Mouse (Mus musculus) heart, adult 9 months (tissue): ENCODE data around the gene Hivep3.

ENCODE experiments used
- DNase-seq, 2 experiments: peaks; one replicate each; pipeline ENCODE4 v3.0.0; 2022; ENCODE audit warnings: low spot score in 2 of 2

Hivep3 gene

GRCm38 (mm10) chr4:119907106-119907505 is 173.5 kb downstream of the Hivep3 start:
- no peak for DNase-seq

DNA sequence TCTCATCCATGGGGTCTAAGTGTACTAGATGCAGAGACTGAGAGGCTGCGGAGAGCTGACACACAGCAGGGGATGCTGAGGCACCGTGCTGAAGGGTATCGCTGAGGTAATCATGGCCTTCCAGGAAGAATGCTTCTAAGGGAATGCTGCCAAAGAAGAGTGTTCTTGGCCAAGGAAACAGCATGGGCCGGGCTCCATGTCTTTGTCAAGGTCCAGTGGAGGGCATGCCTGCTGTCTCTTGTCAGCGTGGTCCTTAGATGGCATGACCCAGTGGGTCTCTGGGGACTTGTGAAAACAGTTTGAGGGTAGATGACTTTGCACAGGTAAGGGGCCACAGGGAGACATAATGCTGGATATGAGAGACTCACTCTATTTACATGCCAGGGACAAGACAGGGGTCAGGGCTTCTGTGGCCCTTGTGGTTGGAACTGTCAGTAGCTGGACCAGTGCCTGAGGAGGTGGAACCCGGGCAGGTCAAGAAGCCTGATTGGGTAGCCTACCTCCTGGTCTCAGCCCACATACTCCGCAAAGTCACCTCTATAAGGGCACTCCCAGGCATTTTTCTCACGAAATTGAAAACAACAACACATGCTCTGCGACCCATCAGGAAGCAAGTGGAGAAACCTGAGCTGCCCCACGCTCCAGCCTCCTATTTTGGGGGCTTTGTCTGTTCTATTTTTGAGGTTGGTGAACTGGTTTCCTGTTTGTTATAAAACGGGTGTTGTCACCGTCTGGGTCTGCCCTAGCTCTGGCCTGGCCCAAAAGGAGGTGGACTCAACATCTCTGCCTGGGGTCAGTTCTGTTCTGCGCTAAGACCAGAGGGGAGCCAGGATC is 177.7 kb downstream of the Hivep3 start:
- peak; percentile 29 to 67 for DNase-seq

DNA sequence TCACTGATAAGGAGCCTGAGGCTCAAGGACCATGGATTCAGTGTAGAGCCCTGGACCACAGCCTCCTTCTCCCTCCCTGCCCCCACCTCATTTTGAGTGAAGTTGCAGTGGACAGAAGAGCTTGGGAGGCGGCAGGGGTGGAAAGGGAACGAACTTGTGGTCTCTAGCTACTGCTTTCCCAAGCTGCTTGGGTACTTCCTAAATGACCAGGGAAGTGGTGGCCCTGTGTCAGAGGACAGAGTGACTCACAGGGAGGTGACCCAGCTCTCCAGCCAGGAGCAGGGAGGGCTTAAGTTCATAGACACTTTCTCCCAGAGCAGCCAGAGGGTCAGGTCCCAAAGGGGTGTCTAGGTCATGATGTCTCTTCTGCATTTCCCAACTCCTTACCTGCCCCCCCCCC is 178.6 kb downstream of the Hivep3 start:
- no peak for DNase-seq

- no peak for DNase-seq
These were observed 180.6 kb downstream of the Hivep3 start for GRCm38 (mm10) chr4:119914194-119914593.

DNA sequence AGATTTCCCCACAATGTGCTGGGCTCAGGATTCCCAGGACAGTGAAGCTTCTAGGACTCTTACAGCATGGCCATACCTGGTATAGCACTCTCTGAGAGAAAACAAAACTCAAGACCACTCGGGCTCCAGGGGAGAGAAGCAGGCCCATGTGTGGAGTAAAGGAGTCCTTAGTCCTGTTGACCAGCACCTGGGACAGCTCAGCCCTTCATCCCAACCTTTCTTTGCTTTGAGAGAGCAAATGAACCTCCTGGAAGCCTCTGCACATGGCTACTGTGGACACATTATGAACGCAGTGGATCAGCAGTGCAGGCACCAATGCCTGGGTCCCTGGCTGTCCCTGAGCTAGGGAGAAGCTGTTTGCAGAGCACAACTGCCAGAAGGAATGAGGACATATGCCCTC is 181.5 kb downstream of the Hivep3 start:
- DNase-seq = no peak

GRCm38 (mm10) chr4:119917502-119917901 is 183.9 kb downstream of the Hivep3 start:
- DNase-seq = no peak

DNA sequence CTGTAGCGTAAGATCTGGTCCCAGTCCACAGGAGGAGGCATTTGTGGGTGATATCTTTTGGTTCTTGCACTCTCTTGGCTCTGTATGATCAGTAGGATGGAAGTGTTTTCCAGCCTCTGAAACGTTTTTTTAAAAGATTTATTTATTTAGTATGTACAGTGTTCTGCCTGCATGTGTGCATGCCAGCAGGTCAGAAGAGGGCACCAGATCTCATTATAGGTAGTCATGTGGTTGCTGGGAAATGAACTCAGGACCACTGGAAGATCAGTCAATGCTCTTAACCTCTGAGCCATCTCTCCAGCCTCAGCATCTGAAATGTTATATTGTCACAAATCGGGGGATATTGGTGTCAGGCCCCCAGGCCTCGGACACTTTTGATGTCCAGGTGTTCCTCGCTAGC is 185.8 kb downstream of the Hivep3 start:
- no peak for DNase-seq

GRCm38 (mm10) chr4:119921022-119921717 is 187.6 kb downstream of the Hivep3 start:
- DNase-seq = no peak

- DNase-seq = no peak
These were observed 188.2 kb downstream of the Hivep3 start for GRCm38 (mm10) chr4:119921723-119922266.

DNA sequence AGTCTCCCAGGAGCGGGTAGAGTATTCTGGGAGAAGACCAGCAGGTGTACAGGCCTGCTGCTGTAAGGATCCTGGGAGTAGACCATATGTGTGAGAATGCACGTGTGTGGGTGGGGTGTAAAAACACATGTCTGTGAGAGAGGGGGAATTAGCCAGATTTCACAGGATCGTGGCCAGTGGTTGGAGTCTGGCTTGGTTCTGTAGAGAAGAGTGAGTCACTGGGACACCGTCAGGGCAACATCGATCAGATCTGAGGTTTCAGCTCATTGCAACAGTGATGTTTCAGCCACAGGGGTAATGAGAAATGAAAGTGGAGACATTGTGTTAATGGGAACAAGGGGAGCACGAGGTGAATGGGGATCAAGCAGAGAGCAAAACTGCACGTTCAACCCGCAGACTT is 189.4 kb downstream of the Hivep3 start:
- no peak for DNase-seq

DNA sequence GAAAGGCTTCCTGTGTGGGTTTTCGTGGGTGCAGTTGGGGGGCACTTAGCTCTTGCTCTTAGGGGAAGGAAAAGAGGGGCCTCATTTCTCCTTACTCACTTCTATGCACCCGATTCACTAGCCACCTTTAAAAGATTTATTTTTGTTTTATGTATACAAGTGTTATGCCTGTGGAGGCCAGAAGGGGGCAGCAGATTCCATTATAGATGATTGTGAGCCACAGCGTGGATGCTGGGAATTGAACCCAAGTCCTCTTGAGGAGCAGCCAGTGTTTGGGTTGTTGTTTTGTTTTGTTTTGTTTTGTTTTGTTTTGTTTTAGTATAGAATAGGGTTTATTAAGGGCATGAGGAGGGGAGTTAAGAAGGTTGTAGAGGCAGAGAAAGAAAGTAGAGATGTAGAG is 189.8 kb downstream of the Hivep3 start:
- no peak for DNase-seq

DNA sequence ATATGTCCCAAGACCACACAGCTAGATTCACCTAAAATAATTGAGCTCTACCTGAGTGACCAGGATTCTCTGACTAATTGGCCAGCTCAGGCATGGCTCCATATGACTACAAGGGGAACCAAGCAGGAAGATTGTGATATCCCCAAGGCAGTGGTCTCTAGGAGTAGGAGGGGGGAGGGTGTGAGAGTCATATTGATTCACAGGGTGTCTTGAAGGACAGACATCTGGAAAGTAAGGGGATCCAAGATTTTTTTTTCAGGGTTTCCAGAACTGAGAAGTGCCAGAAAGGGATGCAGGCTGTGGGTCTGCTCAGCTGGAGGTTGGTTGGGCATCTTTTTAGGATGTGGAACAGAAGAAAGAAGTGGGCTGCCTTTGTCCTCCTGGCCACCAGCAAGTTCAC is 191.5 kb downstream of the Hivep3 start:
- DNase-seq = no peak

DNA sequence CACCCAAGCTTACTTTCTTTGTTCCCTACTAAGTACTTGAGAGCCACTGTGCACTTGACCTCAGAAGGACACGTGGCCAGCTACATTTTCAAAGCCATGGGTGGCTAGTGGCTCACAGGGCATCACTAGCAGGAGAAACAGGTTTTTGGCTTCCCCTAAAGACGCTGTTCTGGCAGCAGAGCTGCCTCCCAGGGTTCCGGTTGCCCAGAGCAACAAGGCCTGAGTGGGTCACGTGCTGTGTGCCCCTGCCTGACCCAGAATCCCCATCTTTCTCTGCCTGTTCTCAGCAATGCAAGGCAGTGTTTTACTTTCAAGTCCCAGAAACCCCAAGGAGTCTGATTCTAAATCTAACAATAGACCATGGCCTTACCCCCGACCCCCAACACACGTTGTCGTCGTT is 198.3 kb downstream of the Hivep3 start:
- no peak for DNase-seq

DNA sequence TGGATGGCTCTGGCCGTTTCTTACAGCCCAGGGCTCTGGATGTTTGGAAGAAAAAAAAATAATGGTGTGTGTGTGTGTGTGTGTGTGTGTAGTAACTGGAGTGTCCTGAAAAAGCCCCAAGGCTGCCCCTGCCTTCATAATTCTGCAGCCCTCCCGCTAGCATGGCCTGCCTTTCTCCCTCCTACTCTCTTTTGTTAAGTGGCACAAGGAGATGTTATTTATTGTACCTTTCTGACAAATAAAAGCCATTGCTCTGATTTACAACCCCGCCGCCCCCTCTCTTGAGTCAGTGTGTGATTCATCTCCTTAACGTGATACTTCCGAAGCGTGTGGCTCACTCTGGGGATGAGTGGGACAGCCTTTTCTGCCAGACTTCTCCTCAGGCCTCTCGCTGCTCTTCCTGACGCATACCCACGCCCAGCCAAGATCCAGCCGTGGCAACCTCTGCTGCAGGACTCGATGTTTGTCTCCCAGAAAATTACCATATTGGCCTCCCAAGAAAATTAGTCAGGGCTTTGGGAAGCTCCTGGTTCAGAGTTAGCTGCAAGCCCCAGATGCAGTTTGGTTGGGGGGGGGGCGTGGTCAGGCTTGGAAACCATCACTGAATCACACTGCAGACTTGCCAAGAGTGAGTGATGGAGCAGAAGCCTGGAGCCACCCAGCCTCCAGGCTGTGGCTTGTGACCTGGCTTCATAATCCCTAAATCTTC is 199.1 kb downstream of the Hivep3 start:
- peak in 1 of 2 experiments; percentile 26 for DNase-seq

- DNase-seq = no peak
These were observed 201.3 kb downstream of the Hivep3 start for GRCm38 (mm10) chr4:119934901-119935300.

DNA sequence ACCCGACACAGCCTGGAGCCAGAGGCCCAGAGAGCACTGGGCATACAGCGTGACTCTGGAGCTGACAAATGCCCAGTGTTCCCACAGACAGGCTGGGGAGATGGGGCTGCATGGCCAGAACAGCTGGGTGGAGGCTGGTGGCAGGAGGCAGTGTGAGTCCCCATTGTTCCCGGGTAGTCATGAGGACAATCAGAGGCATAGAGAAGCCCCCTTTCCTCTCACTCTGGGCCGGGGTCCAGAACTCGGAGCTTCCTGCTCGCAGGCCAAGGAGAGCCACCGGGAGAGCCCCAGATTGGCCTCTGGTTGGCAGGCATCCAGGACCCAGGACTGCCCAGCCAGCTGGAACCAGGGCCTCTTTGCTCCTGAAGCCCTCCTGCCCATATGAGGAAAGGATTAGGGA is 204.3 kb downstream of the Hivep3 start:
- DNase-seq = peak in 1 of 2 experiments; percentile 35

GRCm38 (mm10) chr4:119938518-119938917 is 204.9 kb downstream of the Hivep3 start:
- peak in 1 of 2 experiments; percentile 19 for DNase-seq

- DNase-seq = no peak
These were observed 206.2 kb downstream of the Hivep3 start for GRCm38 (mm10) chr4:119939786-119940185.

DNA sequence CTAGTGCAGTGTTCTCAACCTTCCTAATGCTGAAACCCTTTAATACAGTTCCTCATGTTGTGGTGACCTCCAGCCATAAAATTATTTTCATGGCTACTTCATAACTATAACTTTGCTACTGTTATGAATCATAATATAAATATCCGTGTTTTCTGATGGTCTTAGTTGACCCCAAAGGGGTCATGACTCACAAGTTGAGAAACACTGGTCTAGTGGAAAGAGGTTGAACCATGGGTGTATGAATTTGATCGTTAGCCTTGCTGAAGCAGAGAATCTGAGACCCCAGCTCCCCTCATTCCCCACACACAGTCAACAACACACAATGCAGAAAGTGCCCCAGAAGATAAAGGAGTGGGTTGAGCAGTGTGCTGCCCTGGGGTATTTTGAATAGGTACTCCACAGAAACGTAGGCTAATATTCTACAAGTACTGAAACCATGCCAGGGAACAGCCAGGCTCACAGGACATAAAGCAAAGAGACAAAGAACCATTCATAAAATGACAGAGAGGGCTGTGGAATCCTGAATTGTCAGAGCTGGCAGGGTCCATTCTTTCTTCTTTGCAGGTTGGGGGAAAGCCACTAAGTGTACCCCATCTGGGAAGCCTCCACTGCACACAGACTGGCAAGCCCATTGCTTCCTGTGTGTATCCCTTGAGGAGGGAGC is 212.8 kb downstream of the Hivep3 start:
- no peak for DNase-seq

DNA sequence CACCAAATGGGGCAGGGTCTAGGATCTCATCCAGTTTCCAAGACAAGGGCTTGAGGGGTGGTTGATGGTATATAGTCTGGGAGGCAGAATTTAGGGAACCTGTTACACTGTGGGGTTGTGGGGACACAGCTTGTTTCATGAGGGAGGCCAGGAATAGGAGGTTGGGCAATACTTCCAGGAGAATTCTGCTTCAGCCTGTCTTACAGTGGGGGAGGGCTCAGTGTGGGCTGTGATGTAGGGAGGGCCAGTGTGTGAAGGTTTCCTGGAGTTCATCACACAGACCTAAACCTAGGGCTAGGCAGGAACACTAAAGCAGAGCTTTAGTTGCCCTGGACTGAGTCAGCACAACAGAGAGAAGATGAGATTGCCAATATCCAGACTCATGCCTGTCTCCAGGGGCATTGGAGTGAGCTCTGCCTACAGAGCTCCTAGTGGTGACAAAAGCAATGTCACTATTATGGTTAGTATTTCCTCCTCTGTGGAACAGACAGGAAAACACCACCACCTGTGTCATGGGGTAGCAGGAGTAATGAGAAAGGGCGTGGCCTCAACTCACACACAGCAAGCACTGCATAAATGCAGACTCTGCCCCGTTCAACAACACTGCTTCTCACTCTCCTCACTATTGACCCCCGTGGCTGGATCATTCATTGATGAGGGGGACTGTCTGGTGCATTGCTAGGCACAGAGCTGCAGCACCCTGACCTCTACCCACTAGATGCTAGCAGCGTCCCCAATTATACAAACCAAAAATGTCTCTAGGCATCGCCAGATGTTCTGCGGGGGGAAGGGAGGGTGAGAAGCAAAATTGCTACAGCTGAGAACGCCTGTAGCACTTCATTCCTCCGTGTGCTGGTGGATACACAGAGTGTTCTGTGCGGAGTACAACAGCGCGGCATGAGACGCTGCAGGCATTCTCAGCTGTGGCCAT is 213.9 kb downstream of the Hivep3 start:
- DNase-seq = no peak

- no peak for DNase-seq
These were observed 214.8 kb downstream of the Hivep3 start for GRCm38 (mm10) chr4:119948406-119948805.
